Mouse (Mus musculus): ENCODE measurements around the gene Itgb5.

GRCm38 (mm10) chr16:33954793-33955192 is 125.3 kb downstream of the Itgb5 start:
- TF ChIP-seq POLR2A (IDR thresholded peaks at IDR 0.05; ENCODE audit: low read depth, low read length) = no peak
- TF ChIP-seq MAFK (IDR thresholded peaks at IDR 0.05; ENCODE audit: insufficient replicate concordance, low read length) = no peak
- TF ChIP-seq CTCF (conservative IDR thresholded peaks at IDR 0.05 in 1 of 2, IDR thresholded peaks at IDR 0.05 in 1 of 2; ENCODE audit: low read depth in 2 of 2, low read length in 2 of 2) = no peak
- no peak for TF ChIP-seq ZKSCAN1 (IDR thresholded peaks at IDR 0.05; ENCODE audit: borderline replicate concordance, low read depth, low read length)
- TF ChIP-seq USF1 (IDR thresholded peaks at IDR 0.05; ENCODE audit: low read depth, low read length) = no peak
- no peak for TF ChIP-seq UBTF (IDR thresholded peaks at IDR 0.05; ENCODE audit: low read depth, low read length)

All from CH12.LX (cell line).